Mouse (Mus musculus) thymus, adult 2 months (tissue): ENCODE measurements around the gene Pdcd6ip. TPM values are rescaled to one million over a fixed set of nuclear protein-coding genes. Genes with fewer than 3 reads are reported as not detected.

ENCODE experiments used
- DNase-seq: peaks from one replicate; pipeline ENCODE4 v3.0.0; 2021
- H3K27ac ChIP-seq: fragments of 200-500 bp; 2 replicates; pipeline ENCODE4 v1.5.1; 2012; ENCODE audit warnings: low read length, control low read depth; ENCODE audit not compliant: control insufficient read depth, insufficient read depth
- H3K27me3 ChIP-seq: fragments of 200-500 bp; 2 replicates; pipeline ENCODE4 v1.6.1; 2012; ENCODE audit warnings: mild to moderate bottlenecking, low read length, moderate library complexity, mixed read lengths; ENCODE audit not compliant: control insufficient read depth, insufficient read depth
- H3K36me3 ChIP-seq: fragments of 200-500 bp; 2 replicates; pipeline ENCODE4 v1.6.1; 2012; ENCODE audit warnings: mild to moderate bottlenecking, low read length, moderate library complexity; ENCODE audit not compliant: control insufficient read depth, insufficient read depth
- H3K4me1 ChIP-seq: fragments of 200-500 bp; replicated peaks from 2 replicates; pipeline ENCODE4 v1.6.1; 2012; ENCODE audit warnings: low read length; ENCODE audit not compliant: control insufficient read depth, insufficient read depth
- H3K4me3 ChIP-seq: fragments of 200-500 bp; 2 replicates; pipeline ENCODE4 v1.5.1; 2012; ENCODE audit warnings: mild to moderate bottlenecking, low read length, control low read depth, moderate library complexity; ENCODE audit not compliant: control insufficient read depth, insufficient read depth
- CTCF ChIP-seq: fragments of 200-500 bp; IDR thresholded peaks from 2 replicates; pipeline ENCODE4 v1.5.1; 2012; ENCODE audit warnings: mild to moderate bottlenecking, control low read depth, low read length, moderate library complexity, borderline replicate concordance; ENCODE audit not compliant: control insufficient read depth, poor library complexity, insufficient read depth; ENCODE audit errors: extremely low read depth
- POLR2A ChIP-seq: fragments of 200-500 bp; IDR thresholded peaks from 2 replicates; pipeline ENCODE4 v1.6.1; 2012; ENCODE audit warnings: mild to moderate bottlenecking, low read length, control low read depth, moderate library complexity; ENCODE audit not compliant: control insufficient read depth, poor library complexity, insufficient read depth; ENCODE audit errors: extremely low read depth
- polyA plus RNA-seq: library from polyadenylated mRNA; depleted of rRNA; stranded (reverse); fragments of >200 nt; gene quantifications from 2 replicates; pipeline ENCODE4 v1.2.3, GENCODE M21; 2012; rRNA removed

The Pdcd6ip gene
- polyA plus RNA-seq, 1 experiment: 164 TPM

GRCm38 (mm10) chr9:113602140-113602539 is 105.9 kb downstream of the Pdcd6ip start:
- DNase-seq: no peak
- Histone ChIP-seq H3K4me3 (no peak overlapping the region), H3K4me1 (no peaks in the 10 kb centered on the region), H3K27me3 (no peaks in the 10 kb centered on the region), H3K27ac (no peak overlapping the region), H3K36me3 (no peaks in the 10 kb centered on the region)
- no peak for TF ChIP-seq CTCF
- no peak for TF ChIP-seq POLR2A

Other genes with a start within 250 kb of the Pdcd6ip start
- 12.6 and 17.7 TPM in 2 replicates for gene Clasp2, start 33.2 kb upstream of the Pdcd6ip start, polyA plus RNA-seq
- gene Ubp1, start 222.7 kb upstream of the Pdcd6ip start, polyA plus RNA-seq: 101 TPM in 2 replicates